Mouse (Mus musculus): ENCODE results near the gene Mrln.
A peak's percentile ranks its signal among the peaks of the same experiment; 100 is the strongest.

Gene Mrln

DNA sequence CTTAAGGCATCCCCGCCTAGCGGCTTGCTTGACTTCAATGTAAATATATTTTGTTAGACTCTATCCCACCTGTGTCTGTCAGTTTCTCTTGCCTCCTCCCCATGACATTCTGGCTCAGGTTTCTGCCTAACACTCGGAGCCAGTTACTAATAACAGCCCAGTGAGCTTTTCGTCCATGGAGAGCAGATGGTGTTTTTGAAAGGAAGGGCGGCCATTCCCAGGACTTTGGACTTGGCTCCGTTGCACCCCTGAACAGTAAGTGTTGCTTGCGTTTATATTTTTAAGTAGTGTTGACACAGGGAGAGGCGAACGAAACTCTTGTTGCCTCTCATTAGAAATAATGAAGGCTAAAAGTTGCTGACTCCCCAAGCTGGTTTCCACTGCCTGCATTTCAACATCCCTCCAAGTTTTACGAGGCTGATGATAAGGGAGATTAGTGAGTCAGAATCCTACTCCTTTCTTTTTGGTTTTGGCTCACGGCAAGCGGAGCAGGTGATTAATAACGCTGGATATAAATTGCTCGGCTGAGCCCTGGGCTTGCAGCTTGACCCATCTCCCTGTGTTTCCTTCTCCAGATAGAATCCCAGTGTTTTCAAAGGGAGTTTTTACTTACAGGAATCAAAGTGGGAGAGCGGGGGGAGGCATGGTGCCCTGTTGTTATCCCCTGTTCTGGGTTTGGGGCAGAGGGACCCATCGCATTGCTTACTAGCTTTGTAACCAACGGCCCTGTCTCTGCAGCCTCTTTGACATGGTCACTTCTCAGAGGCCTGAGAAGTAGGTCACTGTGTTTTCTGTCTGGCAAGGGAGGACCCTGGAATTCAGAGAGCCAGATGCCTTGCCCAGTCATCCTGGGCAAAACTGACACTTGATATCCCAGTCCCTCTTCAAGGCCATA, at the start of gene Mrln:
TSS of gene Mrln (plus strand) at position 160 of the 895 bp plus-strand sequence.
- peak; percentile 70 to 76 for DNase-seq

DNA sequence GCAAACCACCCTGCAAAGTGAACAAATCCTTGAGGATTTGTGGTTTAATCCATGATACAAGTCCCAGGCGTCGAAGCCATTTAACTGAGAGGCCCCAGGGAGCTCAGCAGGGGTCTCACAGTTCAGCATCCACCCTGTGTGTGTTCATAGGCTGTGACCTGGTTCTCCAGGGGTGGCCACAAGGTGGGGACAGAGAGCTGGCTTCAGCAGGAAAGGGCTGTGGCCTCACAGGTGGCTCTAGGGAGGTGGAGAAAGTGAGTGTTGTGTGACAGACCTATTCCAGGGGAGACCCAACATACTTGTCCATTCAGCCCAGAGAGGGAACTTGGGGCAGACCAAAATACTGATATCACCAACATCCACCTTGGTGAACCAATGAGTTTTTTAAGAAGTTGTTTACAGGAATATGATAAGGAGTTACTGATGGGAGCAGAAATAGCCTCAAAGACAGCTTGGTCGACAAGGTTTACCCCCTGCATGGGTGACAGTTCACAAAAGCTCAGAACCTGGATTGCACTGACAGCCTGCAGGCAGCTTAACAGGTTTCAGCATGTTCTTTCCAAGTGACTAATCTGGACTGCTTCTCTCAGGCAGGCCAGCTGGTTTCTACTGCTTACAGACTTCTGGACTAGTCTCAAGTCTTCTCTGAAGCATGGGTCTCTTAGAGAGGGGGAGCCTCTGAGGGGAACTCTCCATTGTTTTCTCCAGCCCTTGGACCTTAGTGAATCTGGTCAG, 47.9 kb upstream of the Mrln start:
- DNase-seq, result peak; percentile 41 to 55

DNA sequence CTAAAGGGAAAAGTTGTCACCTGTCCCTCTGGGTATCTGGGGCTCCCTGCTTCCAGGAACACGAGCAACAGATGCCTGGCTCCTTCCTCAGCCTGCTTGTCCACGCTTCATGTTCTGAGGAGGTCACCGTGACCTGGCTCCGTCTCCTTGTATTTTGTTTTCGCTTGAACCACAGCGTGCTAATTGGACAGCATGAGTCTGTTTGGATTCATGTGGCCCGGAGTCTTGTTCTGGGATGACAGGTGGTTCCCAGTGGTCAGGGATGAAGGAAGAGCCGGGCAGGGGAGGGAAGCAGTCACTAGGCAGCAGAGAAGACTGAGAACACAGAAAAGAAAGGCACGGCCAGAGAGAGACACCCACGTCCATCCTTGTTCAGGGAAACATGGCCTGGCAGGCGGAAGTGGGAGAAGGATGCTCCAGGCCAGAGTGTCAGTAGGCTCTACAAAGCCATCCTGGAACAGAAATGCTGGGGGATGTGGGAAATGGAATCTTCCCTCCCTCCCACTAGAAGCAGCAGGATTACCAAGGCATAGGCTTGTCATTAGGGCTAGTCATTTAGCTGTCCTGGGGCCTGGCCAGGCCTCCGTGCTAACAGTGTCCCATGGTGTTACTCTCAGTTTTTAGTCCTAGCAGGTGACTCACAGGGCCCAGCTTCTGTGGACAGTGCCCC, 44.7 kb upstream of the Mrln start:
- DNase-seq, result peak; percentile 33 to 51

DNA sequence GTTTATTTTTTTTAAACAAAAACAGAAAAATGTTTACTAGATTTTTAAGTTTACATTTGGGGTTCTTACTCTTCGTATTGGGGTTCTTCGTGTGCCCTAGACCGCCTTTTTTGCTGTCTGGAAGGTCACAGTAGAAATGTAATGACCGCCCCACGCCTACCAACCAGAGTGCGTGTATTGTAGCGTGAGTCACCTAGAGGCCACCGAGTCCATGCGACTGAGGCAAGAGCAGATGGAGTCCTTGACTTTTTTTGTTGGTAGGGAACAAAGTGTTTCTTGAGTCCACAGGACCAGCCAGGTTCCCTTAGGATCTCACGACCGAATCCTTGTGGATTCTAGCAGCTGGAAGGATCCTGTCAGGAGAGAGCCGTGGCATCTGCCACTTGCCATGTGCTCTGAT, 43.7 kb upstream of the Mrln start:
- DNase-seq, result no peak

DNA sequence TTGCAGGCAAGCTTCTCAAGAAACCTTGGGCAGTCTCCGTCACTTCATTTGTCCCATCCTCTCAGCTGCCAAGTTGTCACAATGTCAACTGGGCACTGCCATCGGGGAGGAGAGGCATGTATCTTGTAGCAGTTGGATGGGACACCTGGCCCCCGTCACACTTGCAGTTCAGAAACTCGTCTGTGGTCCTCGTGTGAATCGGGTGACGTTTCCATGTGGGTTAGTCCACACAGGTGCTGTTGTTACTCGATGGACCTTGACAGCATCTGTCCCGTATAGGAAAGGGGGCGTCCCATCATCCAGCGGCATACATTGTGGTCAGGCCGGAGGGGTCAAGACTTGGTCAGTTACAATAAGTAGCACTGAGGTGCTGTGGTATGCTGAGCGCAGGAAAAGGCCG, 43.0 kb upstream of the Mrln start:
- no peak for DNase-seq

DNA sequence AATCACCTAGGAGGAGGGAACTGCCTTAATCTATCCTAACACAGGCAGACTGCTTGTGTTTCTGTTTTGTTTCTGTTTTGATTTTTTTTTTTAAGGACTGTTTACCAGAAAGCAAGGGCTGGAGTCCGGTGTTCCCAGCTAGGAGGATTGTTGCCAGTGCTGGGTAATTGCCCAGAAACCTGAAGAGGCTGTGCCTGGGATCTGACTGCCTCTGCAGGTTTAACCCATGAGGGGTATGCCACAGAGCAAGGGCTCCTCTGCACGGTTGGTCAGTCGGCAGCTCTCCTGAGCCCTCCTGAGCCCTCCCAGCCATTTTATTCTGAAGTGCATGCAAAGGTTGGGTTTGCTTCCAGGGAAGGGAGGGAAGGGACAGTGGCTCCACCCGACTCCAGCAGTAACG, 40.8 kb upstream of the Mrln start:
- peak; percentile 60 to 62 for DNase-seq

DNA sequence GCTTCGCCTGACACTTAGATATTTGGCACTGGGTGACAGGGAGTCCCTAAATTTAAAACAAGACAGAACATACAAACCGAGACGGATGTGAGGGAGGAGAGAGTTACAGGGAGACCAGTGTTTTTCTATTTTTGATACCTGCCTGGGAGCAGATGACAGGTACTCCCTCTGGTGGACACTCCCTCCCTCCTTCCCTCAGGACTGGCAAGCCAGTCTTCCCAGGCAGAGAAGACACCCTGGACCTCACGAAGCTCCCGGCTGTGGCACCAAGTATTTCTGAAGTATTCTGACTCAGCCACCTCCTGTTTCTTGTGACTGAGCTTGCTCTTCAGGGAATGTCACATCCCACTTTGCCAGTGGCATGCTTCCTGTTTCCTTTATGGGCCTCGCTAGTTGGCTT, 38.6 kb upstream of the Mrln start:
- peak; percentile 62 to 67 for DNase-seq

DNA sequence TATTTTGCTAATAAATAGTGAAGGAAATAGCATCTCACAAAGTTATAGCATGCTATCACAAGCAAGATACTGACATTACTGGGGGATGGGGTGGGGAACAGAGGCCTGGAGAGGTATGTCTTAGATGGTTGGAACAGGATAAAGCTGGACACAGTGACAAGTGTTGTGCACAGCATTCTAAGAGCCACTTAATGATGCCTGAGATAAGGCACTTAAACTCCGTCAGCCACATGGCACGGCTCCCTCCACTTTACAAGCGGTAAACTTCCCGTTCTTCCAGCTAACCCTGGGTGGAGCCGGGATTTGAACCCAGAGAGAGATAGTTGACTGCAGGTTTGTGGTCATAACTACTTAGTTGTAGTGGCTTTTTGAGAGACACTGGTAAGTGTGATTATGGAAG, 38.0 kb upstream of the Mrln start:
- DNase-seq, result no peak

DNA sequence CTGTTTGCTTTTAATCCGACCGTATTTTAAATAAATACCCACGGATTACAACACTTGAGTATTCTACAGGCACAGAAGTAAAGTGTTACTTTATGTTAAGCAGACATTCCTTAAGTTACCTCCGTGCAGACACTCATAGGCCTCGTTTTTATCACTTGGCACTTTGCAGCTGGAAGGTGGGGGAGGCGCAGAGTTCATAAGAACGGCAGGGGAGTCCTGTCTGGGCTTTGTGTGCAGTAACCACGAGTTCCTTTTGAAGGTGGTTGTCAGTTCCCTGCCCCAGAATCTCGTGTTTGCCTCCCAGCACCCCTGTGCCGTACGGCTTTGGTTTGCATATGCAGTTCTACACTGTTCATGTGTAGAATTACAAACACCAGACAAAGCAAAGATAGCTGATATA, 36.8 kb upstream of the Mrln start:
- DNase-seq, result no peak

DNA sequence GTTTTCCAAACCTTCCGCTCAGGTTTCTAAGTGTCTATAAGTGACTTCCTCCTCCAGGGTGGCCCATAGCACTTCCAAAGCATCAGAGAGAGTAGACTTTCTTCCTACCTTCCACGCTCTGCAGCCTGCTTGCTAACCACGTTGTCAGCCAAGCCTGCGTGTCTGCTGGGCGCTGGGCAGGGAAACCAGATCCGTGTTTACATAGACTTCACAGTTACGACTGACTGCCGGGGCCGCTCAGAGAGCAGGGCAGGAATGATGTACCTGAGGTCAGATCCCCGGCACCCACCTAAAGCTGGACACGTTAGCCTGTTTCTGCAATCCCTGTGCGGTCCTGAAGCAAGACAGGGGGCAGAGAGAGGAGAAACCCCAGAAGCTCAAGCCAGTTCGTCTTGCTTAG, 36.1 kb upstream of the Mrln start:
- no peak for DNase-seq

DNA sequence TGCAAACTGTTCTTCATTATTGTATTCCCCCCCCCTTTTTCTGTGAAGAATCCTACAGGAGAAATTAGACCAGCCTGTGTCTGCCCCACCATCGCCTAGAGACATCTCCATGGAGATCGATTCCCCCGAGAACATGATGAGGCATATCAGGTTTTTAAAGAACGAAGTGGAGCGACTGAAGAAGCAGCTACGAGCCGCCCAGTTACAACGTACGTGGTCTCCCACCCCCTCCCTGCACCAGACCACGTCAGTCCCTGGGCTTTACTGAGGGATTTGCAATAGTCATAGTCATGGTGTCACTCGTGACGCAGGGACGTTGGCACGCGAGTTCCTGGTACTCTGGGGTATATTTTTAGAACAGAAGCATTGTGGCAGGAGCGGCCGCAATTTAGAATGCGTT, 35.4 kb upstream of the Mrln start:
- no peak for DNase-seq

DNA sequence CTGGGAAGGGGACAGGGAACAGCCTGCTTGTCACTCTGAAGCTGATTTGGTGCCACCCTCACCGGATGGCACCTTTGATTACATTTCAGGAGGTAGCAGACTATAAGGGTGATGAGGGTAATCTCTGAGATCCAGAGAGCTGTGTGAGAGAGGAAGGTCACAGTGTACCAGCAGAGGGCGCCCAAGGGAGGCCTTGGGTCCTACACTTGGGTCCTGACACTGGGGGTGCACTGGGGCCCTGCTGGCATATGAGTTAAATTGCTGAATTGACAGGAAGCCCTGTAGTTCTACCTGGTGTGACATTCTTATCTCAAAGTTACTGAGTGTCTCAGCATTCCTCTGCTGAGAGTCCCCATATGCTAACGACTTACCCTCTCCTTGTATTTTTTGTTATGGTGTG, 31.1 kb upstream of the Mrln start:
- peak; percentile 70 to 74 for DNase-seq

DNA sequence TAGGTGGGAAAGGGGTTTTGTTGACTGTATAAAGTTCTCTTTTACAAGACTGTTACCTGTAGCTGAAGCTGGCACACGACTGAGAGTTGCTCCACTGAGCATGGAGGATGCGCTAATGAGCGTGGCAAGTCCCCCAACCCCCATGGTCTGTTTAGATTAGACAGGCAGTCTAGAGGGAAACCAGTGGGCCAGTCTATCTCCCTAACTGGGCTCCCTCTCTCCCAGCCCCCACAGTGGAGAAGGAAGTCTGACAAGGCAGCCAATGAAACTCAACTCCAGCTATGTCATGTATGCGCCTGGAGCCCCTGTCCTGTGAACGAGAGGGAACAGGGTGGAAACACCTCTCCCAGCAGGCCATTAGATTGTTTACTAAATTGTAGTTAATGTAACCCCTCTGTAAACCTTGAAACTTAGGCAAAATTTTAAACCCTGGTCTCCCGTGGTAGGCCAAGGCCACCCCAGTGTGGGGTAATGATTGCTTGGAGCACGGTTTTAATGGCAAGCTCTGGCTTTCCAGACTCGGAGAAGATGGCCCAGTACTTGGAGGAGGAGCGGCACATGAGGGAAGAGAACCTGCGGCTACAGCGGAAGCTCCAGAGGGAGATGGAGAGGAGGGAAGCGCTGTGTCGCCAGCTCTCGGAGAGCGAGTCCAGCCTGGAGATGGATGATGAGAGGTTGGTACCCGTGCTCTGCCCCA, 29.8 kb upstream of the Mrln start:
- DNase-seq, result no peak

DNA sequence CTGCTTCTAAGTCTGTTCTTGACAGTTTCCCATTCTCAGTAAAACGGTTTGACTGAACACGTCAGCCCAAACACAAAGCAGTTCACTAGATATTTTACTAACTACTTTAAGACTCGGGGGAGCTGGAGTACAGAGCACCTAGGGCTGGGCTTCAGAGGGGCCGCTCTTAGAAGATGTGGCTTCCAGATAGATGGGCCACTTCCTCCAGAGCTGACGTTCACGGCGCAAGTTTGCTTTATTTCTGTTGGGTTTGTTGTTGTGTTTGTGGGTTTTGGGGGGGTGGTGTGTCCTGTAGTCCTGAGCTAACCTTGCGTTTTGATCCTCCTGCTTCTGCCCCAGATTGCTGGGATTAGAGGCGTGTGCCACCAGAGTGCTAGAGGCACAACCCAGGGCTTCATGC, 23.7 kb upstream of the Mrln start:
- no peak for DNase-seq

DNA sequence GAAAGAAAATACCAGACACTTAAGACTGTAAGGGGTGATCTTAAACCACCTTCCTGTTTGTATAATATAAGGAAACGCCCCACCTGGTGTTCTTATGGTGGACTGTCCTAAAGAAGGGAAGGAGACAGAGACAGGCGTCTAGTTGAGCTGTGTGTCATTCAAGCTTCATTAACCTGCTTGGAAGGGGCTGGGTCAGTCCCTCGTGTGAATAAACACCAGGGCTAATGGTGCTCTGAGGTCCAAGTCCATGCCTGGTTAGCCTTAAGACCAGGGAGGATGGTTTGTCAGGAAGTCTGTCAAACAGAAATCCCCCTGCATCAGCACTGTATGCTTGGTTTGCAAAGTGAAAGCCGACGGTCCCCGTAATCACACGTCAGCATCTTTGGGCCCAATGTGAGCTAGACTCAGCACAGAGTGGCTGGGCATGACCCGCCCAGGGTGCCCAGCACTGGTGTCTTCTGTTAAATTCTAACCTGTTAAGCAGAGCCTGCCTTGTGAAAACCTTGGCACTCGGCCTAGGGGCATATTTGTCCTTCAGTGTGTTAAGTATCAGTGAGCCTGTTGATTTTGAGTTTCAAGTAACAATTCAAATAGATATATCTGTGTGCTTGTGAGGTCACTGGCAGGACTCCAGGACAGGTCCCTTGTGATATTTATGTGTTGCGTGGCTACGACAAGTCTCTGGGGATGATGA, 23.0 kb upstream of the Mrln start:
- DNase-seq, result no peak

DNA sequence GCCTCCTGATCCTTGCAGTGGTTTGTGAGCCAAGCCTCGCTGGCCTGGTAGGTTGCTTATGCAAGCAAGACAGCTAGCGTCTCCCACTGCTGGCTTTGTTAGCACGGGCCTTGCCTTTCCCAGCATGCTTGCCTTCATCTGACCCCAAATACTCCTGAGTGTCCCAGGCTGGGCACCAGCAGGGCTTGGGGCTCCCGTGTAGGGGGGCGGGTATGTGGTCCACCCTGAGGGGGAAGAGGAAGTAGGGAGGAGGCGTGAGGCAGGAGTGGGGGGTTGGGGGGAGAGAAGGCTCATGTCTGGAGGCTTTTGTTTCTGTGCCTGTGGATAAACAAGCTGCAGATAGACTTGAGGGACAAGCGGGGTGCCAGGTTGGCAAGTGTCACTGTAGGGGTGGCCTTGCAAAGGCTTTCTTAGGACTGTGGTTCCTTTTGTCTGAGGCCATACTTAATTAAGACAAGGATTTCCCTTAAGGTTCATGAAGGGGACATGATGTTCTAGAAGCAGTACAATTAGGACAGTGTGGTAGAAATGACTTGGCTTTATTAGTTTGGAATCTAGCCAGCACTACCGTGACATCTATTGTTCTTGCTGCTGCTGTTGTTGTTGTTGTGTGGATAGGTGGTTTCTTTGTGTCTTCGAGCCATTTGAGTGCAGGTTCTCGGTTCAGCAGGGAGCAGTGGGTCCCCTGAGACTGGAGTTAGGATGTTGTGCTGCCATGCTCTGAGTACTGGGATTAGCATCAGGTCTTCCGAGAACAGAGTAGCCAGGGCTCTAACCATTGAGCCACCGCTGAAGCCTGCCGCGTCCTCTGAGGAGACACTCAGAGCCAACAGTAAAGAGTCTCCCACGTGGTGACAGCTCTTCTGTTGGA, 21.0 kb upstream of the Mrln start:
- no peak for DNase-seq

DNA sequence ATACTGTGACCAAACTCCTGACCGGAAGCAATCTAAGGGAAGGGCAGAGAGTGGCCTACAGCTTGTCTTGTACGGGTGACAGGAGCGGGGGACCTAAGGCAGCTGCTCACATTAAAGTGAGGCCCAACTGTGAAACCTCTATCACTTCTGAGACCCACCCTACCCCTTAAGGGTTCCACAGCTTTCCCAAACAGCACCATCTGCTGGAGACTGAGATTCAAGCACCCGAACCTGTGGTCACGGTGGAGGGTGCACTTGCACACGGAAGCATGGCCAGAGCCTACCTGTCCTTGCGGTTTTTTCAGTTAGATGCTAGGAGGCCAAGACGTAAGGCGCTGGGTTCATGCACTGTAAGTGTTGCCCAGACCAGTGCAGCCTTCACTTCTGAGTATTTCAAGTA, 18.3 kb upstream of the Mrln start:
- peak in 1 of 2 experiments; percentile 39 for DNase-seq

DNA sequence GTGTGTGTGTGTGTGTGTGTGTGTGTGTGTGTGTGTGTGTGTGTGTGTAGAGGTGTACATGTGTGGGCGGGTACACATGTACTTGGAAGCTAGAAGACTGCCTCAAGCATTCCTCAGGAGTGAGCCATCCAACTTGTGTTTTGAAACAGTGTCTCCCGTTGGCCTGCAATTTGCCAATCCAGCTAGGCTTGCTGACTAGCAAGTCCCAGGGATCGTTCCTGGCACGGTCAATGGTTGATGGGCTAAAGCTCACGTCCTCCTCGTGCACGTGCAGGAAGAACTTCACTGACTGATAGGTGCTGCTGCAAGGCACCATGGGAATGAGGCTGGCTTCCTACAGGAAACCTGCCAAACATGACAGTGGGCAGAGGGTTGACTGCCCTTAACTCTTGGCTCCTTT, 17.9 kb upstream of the Mrln start:
- no peak for DNase-seq

DNA sequence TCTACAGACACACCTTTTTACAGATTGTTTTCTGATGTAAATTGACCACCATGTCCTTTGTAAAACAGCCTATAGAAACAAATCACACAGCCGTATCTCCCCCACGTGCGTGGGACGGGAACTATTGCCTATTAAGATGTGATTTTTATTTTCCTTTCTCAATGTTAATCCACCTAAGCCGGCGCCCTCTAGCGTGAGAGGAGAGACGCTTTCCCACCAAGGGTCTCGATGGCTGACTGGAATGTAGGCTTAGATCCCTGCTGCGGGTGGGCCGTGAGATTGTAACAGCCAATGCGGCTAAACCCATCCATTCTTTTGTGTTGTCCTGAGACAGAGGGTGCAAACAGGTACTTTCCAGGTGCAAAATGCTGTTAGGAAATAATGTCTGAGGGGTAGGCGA, 14.6 kb upstream of the Mrln start:
- DNase-seq, result no peak

DNA sequence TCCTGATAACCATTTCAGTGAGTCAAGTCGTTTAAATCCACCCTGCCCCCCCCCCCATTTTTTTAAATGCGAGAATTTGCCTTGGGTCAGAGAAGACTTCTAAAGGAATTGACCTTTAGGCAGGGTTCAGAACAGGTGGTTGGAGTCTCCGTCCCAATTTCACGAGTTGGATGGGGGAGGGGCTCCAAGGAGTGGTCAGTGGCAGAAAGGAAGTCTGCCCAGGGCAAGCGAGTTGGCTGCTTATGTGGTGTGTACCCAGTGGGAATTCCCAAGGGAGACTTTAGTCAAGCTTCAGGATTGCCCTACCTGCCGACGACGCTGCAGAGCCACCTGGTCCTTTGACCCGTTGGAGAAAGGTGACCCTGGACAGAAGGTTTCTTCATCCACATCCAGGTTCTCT, 10.2 kb upstream of the Mrln start:
- no peak for DNase-seq

DNA sequence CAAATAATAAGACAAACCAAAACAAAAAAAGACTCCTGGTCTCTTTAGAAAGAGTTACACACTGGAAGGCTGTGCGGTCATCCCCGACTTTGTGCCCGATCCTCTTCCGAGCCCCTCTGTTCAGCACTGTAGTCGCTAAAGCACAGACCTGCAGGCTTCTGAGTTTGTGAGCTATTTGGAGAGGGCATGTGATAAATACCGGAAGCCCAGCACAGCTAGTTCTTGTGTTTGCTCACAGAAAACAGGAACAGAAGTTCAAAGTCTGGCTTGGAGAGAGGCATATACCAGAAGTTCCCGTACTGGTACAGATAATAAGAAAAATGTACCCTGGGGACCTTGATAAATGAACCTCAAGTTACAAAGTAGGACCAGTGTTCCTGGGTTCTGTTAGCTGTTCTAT, 9.2 kb upstream of the Mrln start:
- DNase-seq, result no peak
